Mouse (Mus musculus): Measurements from ENCODE around the gene Tst.

GRCm38 (mm10) chr15:78401921-78402320 lies 3.8 kb downstream of the Tst start:
- TF ChIP-seq CTCF (conservative IDR thresholded peaks at IDR 0.05; ENCODE audit: insufficient read depth, insufficient read length, low read depth, low read length) (no peak), POLR2A (IDR thresholded peaks at IDR 0.05; ENCODE audit: low read depth, low read length) (no peak)

Measured in kidney, adult 2 months (tissue).